In the genomic region with DNA sequence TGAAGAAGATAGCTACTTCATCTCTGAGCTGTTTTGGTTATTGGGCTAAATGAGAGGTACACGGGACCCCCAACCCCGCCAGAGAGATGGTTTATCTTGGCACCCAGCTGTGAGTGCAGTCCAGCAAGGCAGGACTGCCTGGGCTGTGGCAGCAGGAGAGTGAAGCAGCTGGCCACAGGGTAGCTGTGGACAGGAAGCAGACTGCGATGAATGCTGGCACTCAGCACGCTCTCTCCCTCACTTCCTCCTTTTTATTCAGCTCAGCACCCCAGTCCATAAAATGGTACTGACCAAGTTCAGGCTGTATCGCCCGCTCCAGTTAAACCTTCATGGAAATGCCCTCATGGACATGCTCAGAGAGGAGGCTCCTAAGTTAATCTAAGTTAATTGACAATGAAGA, we compare ENCODE assay signal across 9 mouse cellular contexts.
DNase-seq lines count a peak whose midpoint lies in the region; ATAC-seq and TF ChIP-seq lines count a peak whose summit lies in the region.
"Had no signal": no experiment of that assay in that cellular context is flagged by ENCODE, and none has a peak within 500 bp of the region (broad histone marks: within the 10 kb centered on the region; RNA-seq: fewer than 3 reads in every experiment).

No protein-coding gene starts in this region.

- dilution Hi-C loops in CH12.LX (cut with MboI; ENCODE audit: extremely low pct_ligation_motif_present, extremely low pct_unique_long_range_greater_than_20kb, low sequenced_read_pairs) = no loop called here

- no peaks in the 10 kb centered on the region for H3K9me3 ChIP-seq in heart, embryonic 10.5 days
- H3K9me3 ChIP-seq in CH12.LX (replicated peaks; ENCODE audit: low read length) = peaks cover 2% of the 10 kb centered on the region
- no peaks in the 10 kb centered on the region for H3K9me3 ChIP-seq in intestine, postnatal 0 days (ENCODE audit: control insufficient read depth)
- H3K9me3 ChIP-seq: embryonic facial prominence, embryonic 12.5 days had no signal

- TF ChIP-seq RAD21 in CH12.LX (IDR thresholded peaks at IDR 0.05; ENCODE audit: low read depth, low read length) = no peak

- H3K4me1 ChIP-seq in heart, embryonic 10.5 days = peaks cover 10% of the 10 kb centered on the region; the same call in 1 of the 2 replicates
- peaks cover 29 to 53% of the 10 kb centered on the region in 2 experiments for H3K4me1 ChIP-seq in CH12.LX (ENCODE audit: control insufficient read depth in 1 of 2, insufficient read depth in 2 of 2)
- H3K4me1 ChIP-seq in intestine, postnatal 0 days (replicated peaks; ENCODE audit: control insufficient read depth, insufficient read depth, low read length) = 0 out of 2 replicates have a peak, but pooled peaks cover 4% of the 10 kb centered on the region

- H3K79me2 ChIP-seq in CH12.LX (replicated peaks; ENCODE audit: control insufficient read depth, extremely low read depth, insufficient read depth, poor library complexity, severe bottlenecking) = no peaks in the 10 kb centered on the region

- peak; percentile 39 to 64 for DNase-seq in heart, adult 9 months (ENCODE audit: low spot score in 2 of 2)
- no peak for DNase-seq in heart, embryonic 10.5 days (ENCODE audit: low spot score)
- DNase-seq in CH12.LX (ENCODE audit: extremely low read depth) = no peak
- DNase-seq in heart, postnatal 14 days = peak; percentile 25 to 29
- peak; percentile 21 for DNase-seq in lung, postnatal 10 days
- no peak for DNase-seq in left cerebral cortex, adult 2 months (ENCODE audit: extremely low spot score in 1 of 2, low spot score in 2 of 2)
- no peak for DNase-seq in frontal cortex, postnatal 14 days (ENCODE audit: low spot score in 2 of 2)

- no peaks in the 10 kb centered on the region for H3K27me3 ChIP-seq in heart, embryonic 10.5 days (ENCODE audit: insufficient read depth, poor library complexity, severe bottlenecking)
- no peaks in the 10 kb centered on the region for H3K27me3 ChIP-seq in CH12.LX (replicated peaks)
- H3K27me3 ChIP-seq in intestine, postnatal 0 days (replicated peaks; ENCODE audit: control insufficient read depth, insufficient read depth, low read length) = no peaks in the 10 kb centered on the region
- H3K27me3 ChIP-seq: embryonic facial prominence, embryonic 12.5 days had no signal

- ATAC-seq in intestine, postnatal 0 days = no peak

- TF ChIP-seq EP300 in CH12.LX (IDR thresholded peaks at IDR 0.05; ENCODE audit: low read length) = no peak

- no peak overlapping the region for H3K9ac ChIP-seq in CH12.LX (ENCODE audit: insufficient read depth, low read depth)
- no peak overlapping the region for H3K9ac ChIP-seq in intestine, postnatal 0 days (ENCODE audit: low read depth, low read length)
- H3K9ac ChIP-seq: embryonic facial prominence, embryonic 12.5 days had no signal

- no peak overlapping the region for H3K4me3 ChIP-seq in heart, embryonic 10.5 days
- H3K4me3 ChIP-seq in CH12.LX (replicated peaks in 1 of 3; ENCODE audit: low read depth in 2 of 3, low read length in 2 of 3, poor library complexity in 1 of 3) = no peak overlapping the region
- H3K4me3 ChIP-seq in left cerebral cortex, adult 2 months = no peak overlapping the region
- H3K4me3 ChIP-seq in intestine, postnatal 0 days (ENCODE audit: low read depth, low read length) = no peak overlapping the region
- H3K4me3 ChIP-seq: embryonic facial prominence, embryonic 12.5 days had no signal

- no peak overlapping the region for H3K27ac ChIP-seq in heart, embryonic 10.5 days
- H3K27ac ChIP-seq in CH12.LX (ENCODE audit: insufficient read depth, low read depth) = no peak overlapping the region
- H3K27ac ChIP-seq in left cerebral cortex, adult 2 months = no peak overlapping the region
- no peak overlapping the region for H3K27ac ChIP-seq in intestine, postnatal 0 days (ENCODE audit: low read depth, low read length)
- H3K27ac ChIP-seq: embryonic facial prominence, embryonic 12.5 days had no signal

- H3K4me2 ChIP-seq in CH12.LX (ENCODE audit: insufficient read depth, low read depth, poor library complexity, severe bottlenecking) = peak overlapping the region; percentile 46; the same call in 1 of the 2 replicates
- H3K4me2 ChIP-seq in intestine, postnatal 0 days (replicated peaks; ENCODE audit: low read depth) = no peak overlapping the region
- H3K4me2 ChIP-seq: embryonic facial prominence, embryonic 12.5 days had no signal

- no peak for TF ChIP-seq CTCF in CH12.LX (conservative IDR thresholded peaks at IDR 0.05 in 1 of 2, IDR thresholded peaks at IDR 0.05 in 1 of 2; ENCODE audit: low read depth in 2 of 2, low read length in 2 of 2)
- TF ChIP-seq CTCF in left cerebral cortex, adult 2 months (IDR thresholded peaks at IDR 0.05) = no peak
- TF ChIP-seq CTCF in intestine, postnatal 0 days (IDR thresholded peaks at IDR 0.05; ENCODE audit: low read depth) = no peak

- 0 out of 2 replicates have a peak, but pooled peaks have one; percentile 31 for TF ChIP-seq POLR2A in CH12.LX (IDR thresholded peaks at IDR 0.05; ENCODE audit: low read depth, low read length)

- no peaks in the 10 kb centered on the region for H3K36me3 ChIP-seq in heart, embryonic 10.5 days
- no peaks in the 10 kb centered on the region for H3K36me3 ChIP-seq in CH12.LX (replicated peaks in 1 of 2; ENCODE audit: control insufficient read depth in 1 of 2, insufficient read depth in 1 of 2, low read length in 1 of 2)
- no peaks in the 10 kb centered on the region for H3K36me3 ChIP-seq in intestine, postnatal 0 days (ENCODE audit: control insufficient read depth, insufficient read depth)
- H3K36me3 ChIP-seq: embryonic facial prominence, embryonic 12.5 days had no signal

- WGBS in heart, embryonic 10.5 days = 33% methylated on average over 6 of the region's 6 CpGs
- WGBS in intestine, postnatal 0 days = 51% methylated on average over 6 of the region's 6 CpGs

- intact Hi-C loops in heart, postnatal 14 days (cut with DNase I) = no loop called here
- intact Hi-C loops in left cerebral cortex, adult 2 months (cut with DNase I) = no loop called here

- in situ Hi-C loops in CH12.LX (cut with MboI; ENCODE audit: low pct_ligation_motif_present, low pct_unique_long_range_greater_than_20kb, low sequenced_read_pairs) = no loop called here

TF ChIP-seq in CH12.LX, 34 proteins besides CTCF, POLR2A, EP300 and RAD21:
- TF ChIP-seq MAZ (IDR thresholded peaks at IDR 0.05; ENCODE audit: low read depth, low read length) (no peak), TCF12 (IDR thresholded peaks at IDR 0.05; ENCODE audit: low read depth, low read length) (peak; percentile 37; the same call in 1 of the 2 replicates), TBP (conservative IDR thresholded peaks at IDR 0.05; ENCODE audit: low read depth, low read length) (0 out of 2 replicates have a peak, but pooled peaks have one; percentile 20), BHLHE40 (IDR thresholded peaks at IDR 0.05; ENCODE audit: low read depth, low read length) (peak; percentile 41; the same call in 1 of the 2 replicates)

Comparison
In these comparisons a context has a peak if more than half of its experiments do, and no peak if none do; other contexts are left out.
1. DNase-seq: peak in heart, adult 9 months (2 of 2), heart, postnatal 14 days (2 of 2) and lung, postnatal 10 days (single experiment); none in heart, embryonic 10.5 days (single experiment), CH12.LX (single experiment), left cerebral cortex, adult 2 months (0 of 2) and frontal cortex, postnatal 14 days (0 of 2).